Mouse (Mus musculus) activated CD4-positive, CD25-positive, alpha-beta regulatory T cell, adult 9 weeks (primary cell): Measurements from ENCODE around the gene Vmn1r208. TPM values are rescaled to one million over a fixed set of nuclear protein-coding genes. Genes with fewer than 3 reads are reported as not detected.

Experiments
- polyA plus RNA-seq: library from polyadenylated mRNA; unstranded; fragments of 100-300 nt; shearing (Covaris generic); gene quantifications from one replicate; pipeline ENCODE4 v1.2.1, GENCODE M21; 2017

Gene Vmn1r208
- polyA plus RNA-seq, result 0.11 TPM

GRCm38 (mm10) chr13:22777300-22777699 is at the start of gene Vmn1r208:
Vmn1r208 (minus strand) TSS chr13:22777400.

GRCm38 (mm10) chr13:22809582-22809981 is 32.4 kb upstream of the Vmn1r208 start, which contains the start of gene Vmn1r209:
Vmn1r209 (minus strand) TSS chr13:22809682.

GRCm38 (mm10) chr13:22729529-22729928 is 47.7 kb downstream of the Vmn1r208 start, which contains the start of gene Vmn1r207-ps:
Vmn1r207-ps (minus strand) TSS chr13:22729629.

Other genes starting within 250 kb of the Vmn1r208 start
- not detected for gene Vmn1r204, start 224.2 kb downstream of the Vmn1r208 start, polyA plus RNA-seq
- not detected for gene Vmn1r205, start 184.4 kb downstream of the Vmn1r208 start, polyA plus RNA-seq
- gene Vmn1r206, start 153.1 kb downstream of the Vmn1r208 start, polyA plus RNA-seq, result not detected
- gene Vmn1r207-ps, start 47.8 kb downstream of the Vmn1r208 start, polyA plus RNA-seq, result not detected
- not detected for gene Vmn1r209, start 32.3 kb upstream of the Vmn1r208 start, polyA plus RNA-seq
- gene Vmn1r210, start 53.9 kb upstream of the Vmn1r208 start, polyA plus RNA-seq, result not detected
- gene Vmn1r211, start 80.2 kb upstream of the Vmn1r208 start, polyA plus RNA-seq, result not detected
- gene Vmn1r212, start 106.8 kb upstream of the Vmn1r208 start, polyA plus RNA-seq, result not detected
- not detected for gene Vmn1r213, start 230.3 kb upstream of the Vmn1r208 start, polyA plus RNA-seq